Mouse (Mus musculus) T-cell, adult 66 days (primary cell): ENCODE results near the gene Dlgap4. TPM values are rescaled to one million over a fixed set of nuclear protein-coding genes. Genes with fewer than 3 reads are reported as not detected.

Experiments used
- total RNA-seq, 2 experiments: library from RNA; stranded (reverse); gene quantifications; 3 replicates in 1 of 2; 4 replicates in 1 of 2; pipeline ENCODE4 v1.2.4; 2023

Dlgap4 gene
- total RNA-seq: 10 to 100 TPM; 82.8 to 96.8 TPM

DNA sequence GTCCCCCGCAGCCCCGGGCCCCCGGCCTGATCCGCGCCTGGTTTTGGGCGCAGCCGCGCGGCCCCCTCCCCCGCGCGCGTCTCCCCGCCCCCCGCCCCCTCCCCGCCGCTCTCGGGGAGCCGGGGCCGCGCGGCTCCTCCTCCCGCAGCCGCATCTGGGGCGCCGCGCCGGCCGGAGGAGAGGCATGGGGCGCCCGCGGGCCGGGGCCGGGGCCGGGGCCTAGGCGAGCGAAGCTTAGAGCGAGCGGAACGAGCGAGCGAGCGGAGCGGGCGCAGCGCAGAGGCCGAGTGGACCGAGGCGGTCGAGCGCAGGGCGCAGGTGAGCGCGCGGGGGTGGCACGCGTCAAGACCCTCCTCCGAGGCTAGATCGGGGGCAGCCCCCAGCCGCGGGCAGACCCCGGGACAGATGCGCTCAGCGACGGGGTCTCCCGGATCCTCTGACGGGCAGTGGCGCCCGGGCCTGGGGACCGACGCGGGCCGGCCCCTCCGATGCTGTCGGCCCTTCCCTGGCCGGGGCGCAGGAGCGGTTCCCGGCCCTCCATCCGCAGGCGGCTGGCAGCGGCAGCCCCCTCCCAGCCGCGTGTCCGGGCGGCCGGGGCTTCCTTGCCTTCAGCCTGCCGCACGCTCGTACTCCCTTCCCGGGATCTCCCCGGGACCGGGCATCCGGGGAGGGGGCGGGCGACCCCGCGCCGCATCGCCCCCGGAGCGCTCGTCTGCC, at the start of gene Dlgap4:
TSS of gene Dlgap4 (plus strand) at position 165 of the 717 bp plus-strand sequence.

DNA sequence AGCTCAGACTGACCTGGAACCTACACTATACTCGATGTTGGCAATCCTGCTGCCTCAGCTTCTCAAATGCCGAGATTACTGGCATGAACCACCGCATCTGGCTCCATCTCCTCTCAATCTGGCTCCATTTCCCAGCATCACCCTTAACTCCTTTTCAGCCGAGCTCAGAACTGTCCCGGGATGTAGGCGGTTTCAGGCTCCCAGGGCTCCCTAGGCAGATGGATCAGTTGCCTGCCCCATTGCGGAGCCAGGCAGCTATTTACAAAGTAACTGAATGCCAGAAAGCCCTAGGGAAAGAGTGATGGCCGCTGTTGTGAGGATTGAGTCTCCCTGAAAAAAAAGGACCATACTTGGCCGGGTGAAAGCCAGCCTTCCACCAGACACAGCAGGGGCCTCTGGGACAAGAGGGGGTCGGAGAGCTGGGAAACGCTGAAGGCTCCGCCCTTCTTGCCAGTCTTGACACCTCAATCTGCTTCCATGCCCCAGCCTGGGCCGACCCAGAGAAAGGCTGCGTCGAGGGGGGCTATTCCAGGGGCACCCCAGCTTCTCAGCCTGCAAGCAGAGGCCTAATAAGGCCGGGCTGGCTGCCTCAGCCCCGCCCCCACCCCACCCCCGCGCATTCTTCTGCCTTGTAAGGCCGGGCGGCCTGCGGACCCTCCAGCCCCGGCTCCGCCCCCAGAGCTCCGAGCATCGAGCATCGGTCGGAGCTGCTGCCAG, 161.4 kb downstream of the Dlgap4 start, which contains the start of gene Myl9:
TSS of gene Myl9 (plus strand) at position 683 of the 717 bp plus-strand sequence.

Other genes with a start within 250 kb of the Dlgap4 start
- 1 to 10 TPM; 5.9 to 7.8 TPM for gene Epb41l1, start 192.8 kb upstream of the Dlgap4 start, total RNA-seq
- gene Aar2, start 66.1 kb upstream of the Dlgap4 start, total RNA-seq: 10 to 100 TPM; 30.9 to 38.6 TPM
- gene Myl9, start 161.7 kb downstream of the Dlgap4 start, total RNA-seq: not detected
- 10 to 100 TPM; 41.2 to 68.8 TPM for gene Tgif2, start 226.3 kb downstream of the Dlgap4 start, total RNA-seq
- gene 4930518I15Rik, start 244.2 kb downstream of the Dlgap4 start, total RNA-seq: 1 to 10 TPM; 8.1 TPM
- 10 to 100 TPM; 68.9 to 70.0 TPM for gene Rab5if, start 249.4 kb downstream of the Dlgap4 start, total RNA-seq